Mouse (Mus musculus) kidney, adult 2 months (tissue): ENCODE measurements around the gene Renbp. TPM values are rescaled to one million over a fixed set of nuclear protein-coding genes. Genes with fewer than 3 reads are reported as not detected.
A peak's percentile ranks its signal among the peaks of the same experiment; 100 is the strongest.

Experiments used
- DNase-seq: peaks from one replicate; pipeline ENCODE4 v3.0.0; 2021
- H3K27ac ChIP-seq: fragments of 200-500 bp; 2 replicates; pipeline ENCODE4 v1.5.1; 2012; ENCODE audit warnings: low read depth, low read length, control low read depth, inconsistent platforms; ENCODE audit not compliant: insufficient read depth
- H3K27me3 ChIP-seq: fragments of 200-500 bp; replicated peaks from 2 replicates; pipeline ENCODE4 v1.6.1; 2012; ENCODE audit warnings: mild to moderate bottlenecking, moderate library complexity, low read length, inconsistent platforms; ENCODE audit not compliant: control insufficient read depth, insufficient read depth
- H3K36me3 ChIP-seq: fragments of 200-500 bp; 2 replicates; pipeline ENCODE4 v1.6.1; 2012; ENCODE audit warnings: mild to moderate bottlenecking, moderate library complexity, low read length, inconsistent platforms; ENCODE audit not compliant: control insufficient read depth, insufficient read depth
- H3K4me1 ChIP-seq: fragments of 200-500 bp; 2 replicates; pipeline ENCODE4 v1.6.1; 2011; ENCODE audit warnings: low read length; ENCODE audit not compliant: control insufficient read depth, insufficient read depth
- H3K4me3 ChIP-seq: fragments of 200-500 bp; 2 replicates; pipeline ENCODE4 v1.5.1; 2011; ENCODE audit warnings: mild to moderate bottlenecking, low read depth, low read length, control low read depth; ENCODE audit not compliant: insufficient read depth
- CTCF ChIP-seq: fragments of 200-500 bp; conservative IDR thresholded peaks from 2 replicates; pipeline ENCODE4 v1.5.1; 2011; ENCODE audit warnings: low read depth, mild to moderate bottlenecking, control low read depth, low read length, moderate library complexity, mixed read lengths; ENCODE audit not compliant: insufficient read depth, insufficient read length
- POLR2A ChIP-seq: fragments of 200-500 bp; IDR thresholded peaks from one replicate; pipeline ENCODE4 v1.6.1; 2011; ENCODE audit warnings: low read depth, low read length, control low read depth
- WGBS: fragments of 180-500 bp; shearing (Covaris S2); methylation state at CpG from one replicate; pipeline ENCODE4 v1.1.7; 2018; 5-methylcytosine and 5-hydroxymethylcytosine counted together
- polyA plus RNA-seq: library from polyadenylated mRNA; depleted of rRNA; stranded (reverse); fragments of >200 nt; gene quantifications from 2 replicates; pipeline ENCODE4 v1.2.3, GENCODE M21; 2012

Gene Renbp
- polyA plus RNA-seq, 1 experiment: 144 TPM

GRCm38 (mm10) chrX:73949341-73949740, 18.7 kb upstream of the Renbp start:
- H3K4me1 ChIP-seq: no peaks in the 10 kb centered on the region
- 90% methylated on average over 10 of the region's 10 CpGs for WGBS
- DNase-seq: no peak
- no peak overlapping the region for H3K27ac ChIP-seq
- no peak overlapping the region for H3K4me3 ChIP-seq
- no peak for TF ChIP-seq CTCF
- no peak for TF ChIP-seq POLR2A
- H3K36me3 ChIP-seq: no peaks in the 10 kb centered on the region; the same call in 1 of the 2 replicates
- no peaks in the 10 kb centered on the region for H3K27me3 ChIP-seq

- TF ChIP-seq CTCF (no peak), POLR2A (no peak)
- no peaks in the 10 kb centered on the region; the same call in 1 of the 2 replicates for H3K36me3 ChIP-seq
- peak; percentile 69 for DNase-seq
These were observed 18.0 kb upstream of the Renbp start for GRCm38 (mm10) chrX:73948647-73949046.

GRCm38 (mm10) chrX:73946896-73947295, 16.2 kb upstream of the Renbp start:
- no peaks in the 10 kb centered on the region for H3K4me1 ChIP-seq
- peak; percentile 16 for DNase-seq
- no peak overlapping the region for H3K27ac ChIP-seq
- WGBS: 46% methylated on average over 6 of the region's 6 CpGs
- no peaks in the 10 kb centered on the region for H3K27me3 ChIP-seq
- TF ChIP-seq POLR2A: no peak
- no peak for TF ChIP-seq CTCF
- H3K36me3 ChIP-seq: no peaks in the 10 kb centered on the region
- no peak overlapping the region for H3K4me3 ChIP-seq

More at GRCm38 (mm10) chrX:73948647-73949046, 18.0 kb upstream of the Renbp start:
- no peak overlapping the region for H3K27ac ChIP-seq
- WGBS: 7% methylated on average over 4 of the region's 4 CpGs
- no peak overlapping the region for H3K4me3 ChIP-seq
- H3K27me3 ChIP-seq: no peaks in the 10 kb centered on the region
- no peaks in the 10 kb centered on the region for H3K4me1 ChIP-seq

GRCm38 (mm10) chrX:73942294-73942693, 11.6 kb upstream of the Renbp start:
- TF ChIP-seq POLR2A (no peak), CTCF (no peak)
- Histone ChIP-seq H3K27me3 (no peaks in the 10 kb centered on the region), H3K36me3 (no peaks in the 10 kb centered on the region), H3K4me3 (no peak overlapping the region), H3K27ac (no peak overlapping the region), H3K4me1 (no peaks in the 10 kb centered on the region)
- 59% methylated on average over 2 of the region's 2 CpGs for WGBS
- no peak for DNase-seq

- 68% methylated on average over 2 of the region's 2 CpGs for WGBS
- Histone ChIP-seq H3K27ac (no peak overlapping the region), H3K4me1 (no peaks in the 10 kb centered on the region), H3K4me3 (no peak overlapping the region), H3K27me3 (no peaks in the 10 kb centered on the region), H3K36me3 (no peaks in the 10 kb centered on the region)
- TF ChIP-seq POLR2A (no peak), CTCF (no peak)
- no peak for DNase-seq
These were observed 11.2 kb upstream of the Renbp start for GRCm38 (mm10) chrX:73941860-73942259.

GRCm38 (mm10) chrX:73931871-73932270, 1.2 kb upstream of the Renbp start:
- Histone ChIP-seq H3K27me3 (no peaks in the 10 kb centered on the region), H3K4me3 (no peak overlapping the region), H3K36me3 (no peaks in the 10 kb centered on the region), H3K27ac (no peak overlapping the region), H3K4me1 (no peaks in the 10 kb centered on the region)
- 60% methylated on average over 2 of the region's 2 CpGs for WGBS
- TF ChIP-seq POLR2A (no peak), CTCF (no peak)
- DNase-seq: no peak

- H3K27ac ChIP-seq: no peak overlapping the region
- no peaks in the 10 kb centered on the region for H3K27me3 ChIP-seq
These were observed 8.1 kb downstream of the Renbp start for GRCm38 (mm10) chrX:73922550-73922882.

More at GRCm38 (mm10) chrX:73922550-73922882, 8.1 kb downstream of the Renbp start:
- H3K4me3 ChIP-seq: peak overlapping the region; percentile 84
- no peak for TF ChIP-seq POLR2A
- TF ChIP-seq CTCF: no peak
- H3K4me1 ChIP-seq: 0 out of 2 replicates have a peak, but pooled peaks cover 3% of the 10 kb centered on the region
- WGBS: 82% methylated on average over 7 of the region's 8 CpGs
- H3K36me3 ChIP-seq: no peaks in the 10 kb centered on the region
- DNase-seq: no peak
